Mouse (Mus musculus): ENCODE data around the gene Platr25.
"Not testable (repeated sequence)": the region's sequence is repeated elsewhere in the genome, so short reads cannot be mapped to it uniquely, and the experiment has no call there.

Gene Platr25

GRCm38 (mm10) chr13:62760432-62761415 lies at the start of gene Platr25:
Platr25 (minus strand) TSS chr13:62760709.
- DNase-seq (ENCODE audit: low spot score) = peak; percentile 86

GRCm38 (mm10) chr13:62807981-62808380 lies 47.5 kb upstream of the Platr25 start:
- not testable (repeated sequence) for DNase-seq (ENCODE audit: low spot score)

- DNase-seq (ENCODE audit: low spot score) = not testable (repeated sequence)
These were observed 25.6 kb upstream of the Platr25 start for GRCm38 (mm10) chr13:62786135-62786493.

- DNase-seq (ENCODE audit: low spot score) = peak; percentile 67
These were observed 25.0 kb upstream of the Platr25 start, which contains the start of gene Gm5141 for GRCm38 (mm10) chr13:62785199-62786134. Gm5141 (minus strand) TSS chr13:62785808.

- DNase-seq (ENCODE audit: low spot score) = peak; percentile 59
These were observed 3.3 kb upstream of the Platr25 start for GRCm38 (mm10) chr13:62763806-62764205.

GRCm38 (mm10) chr13:62733322-62733721 lies 27.2 kb downstream of the Platr25 start:
- DNase-seq (ENCODE audit: low spot score) = no peak

GRCm38 (mm10) chr13:62712611-62713010 lies 47.9 kb downstream of the Platr25 start:
- not testable (repeated sequence) for DNase-seq (ENCODE audit: low spot score)

GRCm38 (mm10) chr13:62685287-62685648 lies 75.2 kb downstream of the Platr25 start:
- DNase-seq (ENCODE audit: low spot score) = not testable (repeated sequence)

GRCm38 (mm10) chr13:62684608-62685286 lies 75.8 kb downstream of the Platr25 start:
- DNase-seq (ENCODE audit: low spot score) = peak; percentile 73

- DNase-seq (ENCODE audit: low spot score) = no peak
These were observed 107.2 kb downstream of the Platr25 start for GRCm38 (mm10) chr13:62653369-62653743.

- DNase-seq (ENCODE audit: low spot score) = peak; percentile 88
These were observed 107.7 kb downstream of the Platr25 start for GRCm38 (mm10) chr13:62652681-62653368.

GRCm38 (mm10) chr13:62627071-62627470 lies 133.4 kb downstream of the Platr25 start:
- peak; percentile 62 for DNase-seq (ENCODE audit: low spot score)

GRCm38 (mm10) chr13:62624277-62624665 lies 136.2 kb downstream of the Platr25 start:
- peak; percentile 5 for DNase-seq (ENCODE audit: low spot score)

- peak; percentile 93 for DNase-seq (ENCODE audit: low spot score)
These were observed 136.8 kb downstream of the Platr25 start, which contains the start of gene 6720489N17Rik for GRCm38 (mm10) chr13:62623577-62624276. 6720489N17Rik (minus strand) TSS chr13:62624182.

Data from embryo, embryonic 10.5 days (tissue).